Mouse (Mus musculus): ENCODE measurements around the gene Mlycd. TPM values are rescaled to one million over a fixed set of nuclear protein-coding genes. Genes with fewer than 3 reads are reported as not detected.

Mlycd gene
- polyA plus RNA-seq, 1 experiment from 2014 or later = 22.0 TPM

DNA sequence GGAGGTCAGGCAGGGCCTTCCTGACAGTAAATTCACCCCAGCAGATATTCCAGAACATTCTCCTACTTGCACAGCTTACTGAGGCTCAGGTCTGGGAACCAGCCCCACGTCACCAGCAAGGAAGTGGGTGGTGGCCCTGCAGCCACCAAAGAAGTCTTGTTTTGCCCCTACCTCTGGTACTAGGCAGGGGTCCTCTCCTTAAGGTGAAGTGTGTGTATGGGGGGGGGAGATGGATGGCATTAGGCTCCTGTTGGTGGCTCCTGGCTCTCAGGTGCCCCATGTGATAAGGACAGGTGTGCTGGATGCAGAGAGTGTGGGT, 46.2 kb downstream of the Mlycd start:
- DNase-seq (ENCODE audit: low spot score) (no peak), ATAC-seq (ENCODE audit: low FRiP score, low TSS enrichment) (peak; percentile 33)
- Histone ChIP-seq H3K27me3 (ENCODE audit: control insufficient read depth, insufficient read depth, low read length) (no peaks in the 10 kb centered on the region), H3K4me1 (replicated peaks; ENCODE audit: control insufficient read depth, insufficient read depth) (peaks cover 9% of the 10 kb centered on the region; the same call in 1 of the 2 replicates), H3K9me3 (ENCODE audit: control insufficient read depth, low read length) (no peaks in the 10 kb centered on the region), H3K27ac (replicated peaks) (no peak overlapping the region), H3K9ac (ENCODE audit: low read length) (no peak overlapping the region), H3K4me2 (replicated peaks; ENCODE audit: low read depth) (peak overlapping the region; percentile 18), H3K4me3 (ENCODE audit: low read depth, low read length) (no peak overlapping the region), H3K36me3 (ENCODE audit: control insufficient read depth, insufficient read depth, low read length) (peaks cover 5% of the 10 kb centered on the region; the same call in 1 of the 2 replicates)
- TF ChIP-seq EP300 (optimal IDR thresholded peaks at IDR 0.05) = no peak
- TF ChIP-seq CTCF (IDR thresholded peaks at IDR 0.05; ENCODE audit: low read depth) = no peak
- WGBS = 24% methylated on average over 1 of the region's 1 CpGs

DNA sequence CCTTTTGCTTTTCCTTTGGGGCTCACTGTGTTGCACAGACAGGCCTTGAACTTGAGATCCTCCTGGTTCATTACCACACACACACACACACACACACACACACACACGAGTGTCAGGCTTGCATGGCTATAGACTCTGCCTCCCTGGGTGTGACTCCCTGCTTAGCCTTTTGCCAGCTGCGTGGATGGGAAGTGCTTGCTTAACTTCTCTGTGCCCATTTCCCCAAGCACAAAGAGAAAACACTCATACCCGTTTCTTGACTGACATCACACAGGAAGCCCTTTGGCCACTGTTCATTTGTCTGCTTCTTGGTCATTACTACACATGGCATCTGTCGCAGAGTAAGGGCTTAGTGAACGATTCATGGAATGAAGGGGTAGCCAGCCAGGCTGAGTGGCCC, 47.3 kb downstream of the Mlycd start:
- Histone ChIP-seq H3K36me3 (ENCODE audit: control insufficient read depth, insufficient read depth, low read length) (peaks cover 5% of the 10 kb centered on the region; the same call in 1 of the 2 replicates), H3K4me1 (replicated peaks; ENCODE audit: control insufficient read depth, insufficient read depth) (0 out of 2 replicates have a peak, but pooled peaks cover 4% of the 10 kb centered on the region), H3K4me3 (ENCODE audit: low read depth, low read length) (no peak overlapping the region), H3K27me3 (ENCODE audit: control insufficient read depth, insufficient read depth, low read length) (no peaks in the 10 kb centered on the region), H3K27ac (replicated peaks) (no peak overlapping the region), H3K9ac (ENCODE audit: low read length) (no peak overlapping the region), H3K4me2 (replicated peaks; ENCODE audit: low read depth) (no peak overlapping the region), H3K9me3 (ENCODE audit: control insufficient read depth, low read length) (no peaks in the 10 kb centered on the region)
- DNase-seq (ENCODE audit: low spot score) (no peak), ATAC-seq (ENCODE audit: low FRiP score, low TSS enrichment) (no peak)
- TF ChIP-seq EP300 (optimal IDR thresholded peaks at IDR 0.05) (no peak), CTCF (IDR thresholded peaks at IDR 0.05; ENCODE audit: low read depth) (no peak)
- WGBS = 61% methylated on average over 5 of the region's 5 CpGs

DNA sequence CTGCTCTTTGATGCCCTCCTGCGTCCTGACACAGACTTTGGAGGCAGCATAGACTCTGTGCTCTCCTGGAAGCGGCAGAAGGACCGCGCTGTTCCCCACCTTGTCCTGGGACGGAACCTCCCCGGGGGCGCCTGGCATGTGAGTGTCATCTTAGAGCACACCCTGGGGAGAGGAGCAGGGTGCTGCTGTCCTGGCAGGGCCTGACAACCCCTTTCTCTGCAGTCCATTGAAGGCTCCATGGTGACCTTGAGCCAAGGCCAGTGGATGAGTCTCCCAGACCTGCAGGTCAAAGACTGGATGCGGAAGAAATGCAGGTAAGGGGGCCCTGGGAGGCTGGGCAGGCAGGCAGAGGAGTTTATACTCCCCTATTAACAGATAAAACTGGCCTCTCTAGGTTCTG, 48.3 kb downstream of the Mlycd start:
- no peak for DNase-seq (ENCODE audit: low spot score)
- H3K4me3 ChIP-seq (ENCODE audit: low read depth, low read length) = no peak overlapping the region
- peaks cover under 1% of the 10 kb centered on the region; the same call in 1 of the 2 replicates for H3K27me3 ChIP-seq (ENCODE audit: control insufficient read depth, insufficient read depth, low read length)
- WGBS = 98% methylated on average over 8 of the region's 8 CpGs
- no peaks in the 10 kb centered on the region for H3K9me3 ChIP-seq (ENCODE audit: control insufficient read depth, low read length)
- no peak overlapping the region for H3K27ac ChIP-seq (replicated peaks)
- 0 out of 2 replicates have a peak, but pooled peaks cover 4% of the 10 kb centered on the region for H3K4me1 ChIP-seq (replicated peaks; ENCODE audit: control insufficient read depth, insufficient read depth)
- H3K9ac ChIP-seq (ENCODE audit: low read length) = no peak overlapping the region
- no peak overlapping the region for H3K4me2 ChIP-seq (replicated peaks; ENCODE audit: low read depth)
- TF ChIP-seq CTCF (IDR thresholded peaks at IDR 0.05; ENCODE audit: low read depth) = no peak
- TF ChIP-seq EP300 (optimal IDR thresholded peaks at IDR 0.05) = no peak
- peaks cover 5% of the 10 kb centered on the region; the same call in 1 of the 2 replicates for H3K36me3 ChIP-seq (ENCODE audit: control insufficient read depth, insufficient read depth, low read length)
- ATAC-seq (ENCODE audit: low FRiP score, low TSS enrichment) = no peak

DNA sequence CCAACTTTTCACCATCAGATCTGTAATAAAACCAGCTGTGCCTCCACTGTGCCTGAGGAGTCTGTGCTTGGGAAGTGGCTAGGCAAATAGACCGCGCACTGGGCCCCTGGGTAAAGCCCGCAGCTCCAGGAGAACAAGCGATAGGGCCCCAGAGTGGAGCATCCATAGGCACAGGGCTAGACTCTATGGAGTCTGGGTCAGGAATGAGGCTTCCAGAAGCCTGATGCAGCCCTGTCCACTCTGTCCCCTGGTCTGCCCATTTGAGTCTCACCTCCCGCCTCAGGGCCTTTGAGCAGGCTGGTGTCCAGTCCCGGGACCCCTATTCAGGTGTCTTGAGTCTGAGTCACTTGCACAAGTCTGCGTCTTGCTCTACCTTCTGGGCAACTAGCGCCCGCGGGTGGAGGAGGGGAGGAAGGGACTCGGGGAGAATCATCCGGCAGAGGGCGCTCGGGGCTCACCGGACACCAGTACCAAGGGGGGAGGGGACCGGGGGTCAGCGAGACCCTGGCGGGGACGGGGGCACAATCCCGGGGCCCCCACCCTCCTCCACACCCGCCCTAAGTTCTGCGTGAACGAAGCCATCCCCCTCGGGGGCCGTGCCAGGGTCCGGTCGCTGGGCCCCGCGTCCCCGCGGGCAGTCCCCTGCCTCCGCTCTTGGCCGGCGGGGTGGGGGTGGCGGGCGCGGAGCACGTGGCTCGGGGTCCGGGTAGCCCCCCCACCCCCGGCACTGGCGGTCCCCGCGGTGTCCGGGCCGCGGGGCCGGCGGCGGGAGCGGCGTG, 51.7 kb downstream of the Mlycd start, which contains the start of gene Necab2:
Gene Necab2 (plus strand): TSS at position 509 of the 779 bp plus-strand sequence.
- peaks cover 3% of the 10 kb centered on the region; the same call in 1 of the 2 replicates for H3K27me3 ChIP-seq (ENCODE audit: control insufficient read depth, insufficient read depth, low read length)
- H3K27ac ChIP-seq (replicated peaks) = no peak within 1 kb of the TSS
- ATAC-seq (ENCODE audit: low FRiP score, low TSS enrichment) = peak; percentile 42
- peaks cover 5% of the 10 kb centered on the region; the same call in 1 of the 2 replicates for H3K36me3 ChIP-seq (ENCODE audit: control insufficient read depth, insufficient read depth, low read length)
- H3K4me1 ChIP-seq (replicated peaks; ENCODE audit: control insufficient read depth, insufficient read depth) = no peaks in the 10 kb centered on the region
- WGBS = 1% methylated on average over 37 of the region's 52 CpGs
- peak within 1 kb of the TSS; percentile 53 for H3K4me3 ChIP-seq (ENCODE audit: low read depth, low read length)
- no peaks in the 10 kb centered on the region for H3K9me3 ChIP-seq (ENCODE audit: control insufficient read depth, low read length)
- H3K4me2 ChIP-seq (replicated peaks; ENCODE audit: low read depth) = peak within 1 kb of the TSS; percentile 98
- peak within 1 kb of the TSS; percentile 57 for H3K9ac ChIP-seq (ENCODE audit: low read length)
- TF ChIP-seq CTCF (IDR thresholded peaks at IDR 0.05; ENCODE audit: low read depth) = peak; percentile 82
- no peak for TF ChIP-seq EP300 (optimal IDR thresholded peaks at IDR 0.05)
- peak; percentile 88 for DNase-seq (ENCODE audit: low spot score)

DNA sequence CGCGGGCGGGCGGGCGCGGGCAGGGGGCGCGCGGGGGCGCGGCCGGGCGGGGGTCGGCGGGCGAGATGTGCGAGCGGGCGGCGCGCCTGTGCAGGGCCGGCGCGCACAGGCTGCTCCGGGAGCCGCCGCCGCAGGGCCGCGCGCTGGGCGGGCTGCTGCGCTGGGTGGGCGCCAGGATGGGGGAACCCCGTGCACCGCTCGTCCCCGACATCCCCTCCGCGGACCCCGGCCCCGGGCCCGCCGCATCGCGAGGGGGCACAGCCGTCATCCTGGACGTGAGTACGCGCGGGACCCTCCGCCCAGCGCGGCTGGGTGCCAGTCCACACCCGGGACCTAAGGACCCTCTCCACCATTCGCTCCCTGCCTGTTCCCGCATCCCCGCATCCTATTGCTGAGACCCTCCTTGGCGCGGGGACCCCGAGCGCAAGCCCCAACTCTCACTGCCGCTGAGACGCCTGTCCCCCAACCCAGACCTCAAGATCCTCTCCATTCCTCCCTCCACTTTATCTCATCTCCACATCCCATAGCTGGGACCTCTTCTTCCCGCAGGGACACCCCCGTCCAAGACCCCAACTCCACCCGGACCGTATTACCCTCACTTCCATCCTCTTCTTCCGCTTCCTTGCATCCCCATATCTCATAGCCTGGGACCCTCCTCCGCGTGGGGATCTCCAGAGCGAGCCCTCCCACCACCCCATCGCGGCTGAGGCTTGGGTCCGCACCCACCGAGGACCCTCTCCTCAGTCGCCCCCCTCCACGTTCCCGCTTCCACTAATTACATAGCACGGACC, 52.5 kb downstream of the Mlycd start:
- peaks cover 5% of the 10 kb centered on the region; the same call in 1 of the 2 replicates for H3K36me3 ChIP-seq (ENCODE audit: control insufficient read depth, insufficient read depth, low read length)
- H3K4me3 ChIP-seq (ENCODE audit: low read depth, low read length) = peak overlapping the region; percentile 53
- H3K9ac ChIP-seq (ENCODE audit: low read length) = peak overlapping the region; percentile 57
- H3K4me1 ChIP-seq (replicated peaks; ENCODE audit: control insufficient read depth, insufficient read depth) = no peaks in the 10 kb centered on the region
- H3K9me3 ChIP-seq (ENCODE audit: control insufficient read depth, low read length) = no peaks in the 10 kb centered on the region
- DNase-seq (ENCODE audit: low spot score) (no peak), ATAC-seq (ENCODE audit: low FRiP score, low TSS enrichment) (no peak; the same call in 1 of the 2 replicates)
- no peak overlapping the region for H3K27ac ChIP-seq (replicated peaks)
- no peak for TF ChIP-seq CTCF (IDR thresholded peaks at IDR 0.05; ENCODE audit: low read depth)
- no peak for TF ChIP-seq EP300 (optimal IDR thresholded peaks at IDR 0.05)
- H3K4me2 ChIP-seq (replicated peaks; ENCODE audit: low read depth) = peak overlapping the region; percentile 98
- H3K27me3 ChIP-seq (ENCODE audit: control insufficient read depth, insufficient read depth, low read length) = peaks cover 3% of the 10 kb centered on the region; the same call in 1 of the 2 replicates
- 2% methylated on average over 39 of the region's 80 CpGs for WGBS
